Mouse (Mus musculus) myocyte (in vitro differentiated cells): Measurements from ENCODE around the gene Ap1s1.

ENCODE experiments used
- MAX ChIP-seq: IDR thresholded peaks from one replicate; pipeline ENCODE4 v1.6.1; 2011; ENCODE audit warnings: low read depth, mild to moderate bottlenecking, control low read depth
- MYOD1 ChIP-seq, 3 experiments: IDR thresholded peaks; one replicate each; pipeline ENCODE4 v1.6.1; 2011; ENCODE audit warnings: control low read depth in 2 of 3, low read depth in 2 of 3, mild to moderate bottlenecking in 2 of 3, moderate library complexity in 1 of 3; ENCODE audit not compliant: insufficient read length in 2 of 3, control insufficient read depth in 1 of 3
- POLR2A ChIP-seq: IDR thresholded peaks from one replicate; pipeline ENCODE4 v1.6.1; 2011; ENCODE audit warnings: low read depth, mild to moderate bottlenecking, control low read depth, moderate library complexity; ENCODE audit not compliant: insufficient read length
- POLR2AphosphoS2 ChIP-seq: IDR thresholded peaks from one replicate; pipeline ENCODE4 v1.6.1; 2011; ENCODE audit warnings: low read depth, control low read depth; ENCODE audit not compliant: insufficient read length
- REST ChIP-seq: IDR thresholded peaks from one replicate; pipeline ENCODE4 v1.6.1; 2011; ENCODE audit warnings: mild to moderate bottlenecking, control low read depth, moderate library complexity; ENCODE audit not compliant: insufficient read depth, insufficient read length
- SRF ChIP-seq: IDR thresholded peaks from one replicate; pipeline ENCODE4 v1.6.1; 2011; ENCODE audit warnings: low read depth; ENCODE audit not compliant: control insufficient read depth, insufficient read length
- TCF12 ChIP-seq: IDR thresholded peaks from one replicate; pipeline ENCODE4 v1.6.1; 2011; ENCODE audit warnings: mild to moderate bottlenecking, control low read depth; ENCODE audit not compliant: poor library complexity, insufficient read depth, severe bottlenecking
- USF1 ChIP-seq: IDR thresholded peaks from one replicate; pipeline ENCODE4 v1.6.1; 2011; ENCODE audit warnings: low read depth, mild to moderate bottlenecking, control low read depth, moderate library complexity

GRCm38 (mm10) chr5:137046991-137047390 lies 1.1 kb upstream of the Ap1s1 start:
- TF ChIP-seq POLR2A = no peak
- no peak for TF ChIP-seq SRF
- no peak for TF ChIP-seq TCF12
- no peak for TF ChIP-seq MAX
- no peak for TF ChIP-seq MYOD1 (IDR thresholded peaks at IDR 0.05; ENCODE audit: control insufficient read depth in 1 of 3, insufficient read length in 2 of 3, low read depth in 2 of 3)
- TF ChIP-seq USF1 = no peak
- TF ChIP-seq POLR2AphosphoS2 = no peak
- TF ChIP-seq REST = no peak
